Mouse (Mus musculus): Measurements from ENCODE around the gene Apba1.
A peak's percentile ranks its signal among the peaks of the same experiment; 100 is the strongest.

Gene Apba1

GRCm38 (mm10) chr19:23930826-23931225 lies 172.1 kb downstream of the Apba1 start:
- peak; percentile 91 for ATAC-seq (ENCODE audit: low TSS enrichment)

GRCm38 (mm10) chr19:23941422-23941949 lies 182.8 kb downstream of the Apba1 start:
- no peak for ATAC-seq (ENCODE audit: low TSS enrichment)

- ATAC-seq (ENCODE audit: low TSS enrichment), result no peak
Measured at GRCm38 (mm10) chr19:23942886-23943285, 184.2 kb downstream of the Apba1 start.

GRCm38 (mm10) chr19:23946026-23946685 lies 187.5 kb downstream of the Apba1 start:
- ATAC-seq (ENCODE audit: low TSS enrichment), result no peak

- ATAC-seq (ENCODE audit: low TSS enrichment), result no peak
Measured at GRCm38 (mm10) chr19:23946751-23947150, 188.1 kb downstream of the Apba1 start.

GRCm38 (mm10) chr19:23947871-23948270 lies 189.2 kb downstream of the Apba1 start:
- no peak for ATAC-seq (ENCODE audit: low TSS enrichment)

GRCm38 (mm10) chr19:23948301-23949000 lies 189.8 kb downstream of the Apba1 start:
- ATAC-seq (ENCODE audit: low TSS enrichment), result peak; percentile 54

- no peak for ATAC-seq (ENCODE audit: low TSS enrichment)
Measured at GRCm38 (mm10) chr19:23955461-23955860, 196.8 kb downstream of the Apba1 start.

- ATAC-seq (ENCODE audit: low TSS enrichment), result no peak
Measured at GRCm38 (mm10) chr19:23956299-23956975, 197.8 kb downstream of the Apba1 start.

- no peak for ATAC-seq (ENCODE audit: low TSS enrichment)
Measured at GRCm38 (mm10) chr19:23957563-23957962, 198.9 kb downstream of the Apba1 start.

GRCm38 (mm10) chr19:23958925-23959324 lies 200.2 kb downstream of the Apba1 start:
- ATAC-seq (ENCODE audit: low TSS enrichment), result peak; percentile 76

- ATAC-seq (ENCODE audit: low TSS enrichment), result no peak
Measured at GRCm38 (mm10) chr19:23959870-23960269, 201.2 kb downstream of the Apba1 start.

GRCm38 (mm10) chr19:23960275-23960674 lies 201.6 kb downstream of the Apba1 start:
- ATAC-seq (ENCODE audit: low TSS enrichment), result no peak

GRCm38 (mm10) chr19:23960831-23961447 lies 202.3 kb downstream of the Apba1 start:
- ATAC-seq (ENCODE audit: low TSS enrichment), result no peak

- ATAC-seq (ENCODE audit: low TSS enrichment), result peak; percentile 86
Measured at GRCm38 (mm10) chr19:23961516-23961915, 202.8 kb downstream of the Apba1 start.

GRCm38 (mm10) chr19:23964401-23964910 lies 205.8 kb downstream of the Apba1 start:
- no peak for ATAC-seq (ENCODE audit: low TSS enrichment)

GRCm38 (mm10) chr19:23966376-23966775 lies 207.7 kb downstream of the Apba1 start:
- ATAC-seq (ENCODE audit: low TSS enrichment), result no peak

- peak; percentile 97 for ATAC-seq (ENCODE audit: low TSS enrichment)
Measured at GRCm38 (mm10) chr19:23967156-23967555, 208.5 kb downstream of the Apba1 start.

- ATAC-seq (ENCODE audit: low TSS enrichment), result no peak
Measured at GRCm38 (mm10) chr19:23968125-23968861, 209.6 kb downstream of the Apba1 start.

- no peak for ATAC-seq (ENCODE audit: low TSS enrichment)
Measured at GRCm38 (mm10) chr19:23968862-23969225, 210.2 kb downstream of the Apba1 start.

- ATAC-seq (ENCODE audit: low TSS enrichment), result no peak
Measured at GRCm38 (mm10) chr19:23970374-23970773, 211.7 kb downstream of the Apba1 start.

Measured in frontal cortex, adult (tissue).